Mouse (Mus musculus): ENCODE measurements at regions not wholly inside any gene's neighbourhood (a gene's known extent, or its start where the extent isn't known, plus 50 kb on each side); places are given as distances from the start of the nearest gene placed in this dataset.

GRCm38 (mm10) chr10:67742305-67742704 is 170.2 kb downstream of the Zfp365 start:
- intact Hi-C loops (cut with DNase I), result no loop called here

GRCm38 (mm10) chr10:67739199-67739598 is 173.3 kb downstream of the Zfp365 start:
- no peak for DNase-seq (ENCODE audit: extremely low spot score in 1 of 2, low spot score in 2 of 2)
- intact Hi-C loops (cut with DNase I), result no loop called here

More at GRCm38 (mm10) chr10:67742305-67742704, 170.2 kb downstream of the Zfp365 start:
- no peak for DNase-seq (ENCODE audit: extremely low spot score in 1 of 2, low spot score in 2 of 2)

- intact Hi-C loops (cut with DNase I), result no loop called here
- DNase-seq (ENCODE audit: extremely low spot score in 1 of 2, low spot score in 2 of 2), result no peak
Observed at GRCm38 (mm10) chr10:67736636-67737035, 175.8 kb downstream of the Zfp365 start.

GRCm38 (mm10) chr10:67731577-67731976 is 180.9 kb downstream of the Zfp365 start:
- no peak for DNase-seq (ENCODE audit: extremely low spot score in 1 of 2, low spot score in 2 of 2)
- intact Hi-C loops (cut with DNase I), result no loop called here

GRCm38 (mm10) chr10:67729271-67729670 is 180.5 kb upstream of the Ado start:
- intact Hi-C loops (cut with DNase I), result loop anchor here (5.0 kb wide), 2 partner anchors 128 to 192 kb away; partner anchors contain the start of gene Egr2
- peak; percentile 57 to 59 for DNase-seq (ENCODE audit: extremely low spot score in 1 of 2, low spot score in 2 of 2)

GRCm38 (mm10) chr10:67727580-67727979 is 178.8 kb upstream of the Ado start:
- intact Hi-C loops (cut with DNase I), result loop anchor here (2.0 to 5.0 kb wide), 3 partner anchors 130 to 409 kb away; partner anchors contain the start of gene Egr2
- no peak for DNase-seq (ENCODE audit: extremely low spot score in 1 of 2, low spot score in 2 of 2)

GRCm38 (mm10) chr10:67726796-67727195 is 178.0 kb upstream of the Ado start:
- no peak for DNase-seq (ENCODE audit: extremely low spot score in 1 of 2, low spot score in 2 of 2)
- intact Hi-C loops (cut with DNase I), result loop anchor here (2.0 to 5.0 kb wide), 3 partner anchors 131 to 408 kb away; partner anchors contain the start of gene Egr2

GRCm38 (mm10) chr10:67726351-67726750 is 177.6 kb upstream of the Ado start:
- DNase-seq (ENCODE audit: extremely low spot score in 1 of 2, low spot score in 2 of 2), result no peak
- intact Hi-C loops (cut with DNase I), result loop anchor here (2.0 to 5.0 kb wide), 3 partner anchors 131 to 408 kb away; partner anchors contain the start of gene Egr2

GRCm38 (mm10) chr10:67721787-67722186 is 173.0 kb upstream of the Ado start:
- DNase-seq (ENCODE audit: extremely low spot score in 1 of 2, low spot score in 2 of 2), result peak; percentile 29 to 46
- intact Hi-C loops (cut with DNase I), result no loop called here

- DNase-seq (ENCODE audit: extremely low spot score in 1 of 2, low spot score in 2 of 2), result peak; percentile 26 to 52
- intact Hi-C loops (cut with DNase I), result no loop called here
Observed at GRCm38 (mm10) chr10:67717506-67717905, 168.8 kb upstream of the Ado start.

- intact Hi-C loops (cut with DNase I), result no loop called here
- no peak for DNase-seq (ENCODE audit: extremely low spot score in 1 of 2, low spot score in 2 of 2)
Observed at GRCm38 (mm10) chr10:67715046-67715445, 166.3 kb upstream of the Ado start.

GRCm38 (mm10) chr10:67713098-67713497 is 164.3 kb upstream of the Ado start:
- no peak for DNase-seq (ENCODE audit: extremely low spot score in 1 of 2, low spot score in 2 of 2)
- intact Hi-C loops (cut with DNase I), result no loop called here

- no peak for DNase-seq (ENCODE audit: extremely low spot score in 1 of 2, low spot score in 2 of 2)
- intact Hi-C loops (cut with DNase I), result no loop called here
Observed at GRCm38 (mm10) chr10:67712665-67713064, 163.9 kb upstream of the Ado start.

GRCm38 (mm10) chr10:67711961-67712360 is 163.2 kb upstream of the Ado start:
- intact Hi-C loops (cut with DNase I), result no loop called here
- no peak for DNase-seq (ENCODE audit: extremely low spot score in 1 of 2, low spot score in 2 of 2)

GRCm38 (mm10) chr10:67706436-67706835 is 157.7 kb upstream of the Ado start:
- no peak for DNase-seq (ENCODE audit: extremely low spot score in 1 of 2, low spot score in 2 of 2)
- intact Hi-C loops (cut with DNase I), result no loop called here

- intact Hi-C loops (cut with DNase I), result no loop called here
- no peak for DNase-seq (ENCODE audit: extremely low spot score in 1 of 2, low spot score in 2 of 2)
Observed at GRCm38 (mm10) chr10:67702783-67703455, 154.2 kb upstream of the Ado start.

GRCm38 (mm10) chr10:67697401-67698195 is 148.8 kb upstream of the Ado start:
- no peak for DNase-seq (ENCODE audit: extremely low spot score in 1 of 2, low spot score in 2 of 2)
- intact Hi-C loops (cut with DNase I), result no loop called here

GRCm38 (mm10) chr10:67695891-67696853 is 147.4 kb upstream of the Ado start:
- DNase-seq (ENCODE audit: extremely low spot score in 1 of 2, low spot score in 2 of 2), result no peak

GRCm38 (mm10) chr10:67694751-67695150 is 146.0 kb upstream of the Ado start:
- DNase-seq (ENCODE audit: extremely low spot score in 1 of 2, low spot score in 2 of 2), result no peak
- intact Hi-C loops (cut with DNase I), result no loop called here

More at GRCm38 (mm10) chr10:67695891-67696853, 147.4 kb upstream of the Ado start:
- intact Hi-C loops (cut with DNase I), result no loop called here
